Mouse (Mus musculus): ENCODE results near the gene Vwa7. TPM values are rescaled to one million over a fixed set of nuclear protein-coding genes. Genes with fewer than 3 reads are reported as not detected.
A peak's percentile ranks its signal among the peaks of the same experiment; 100 is the strongest.

The Vwa7 gene
- polyA plus RNA-seq, 1 experiment, result 0.07 TPM

DNA sequence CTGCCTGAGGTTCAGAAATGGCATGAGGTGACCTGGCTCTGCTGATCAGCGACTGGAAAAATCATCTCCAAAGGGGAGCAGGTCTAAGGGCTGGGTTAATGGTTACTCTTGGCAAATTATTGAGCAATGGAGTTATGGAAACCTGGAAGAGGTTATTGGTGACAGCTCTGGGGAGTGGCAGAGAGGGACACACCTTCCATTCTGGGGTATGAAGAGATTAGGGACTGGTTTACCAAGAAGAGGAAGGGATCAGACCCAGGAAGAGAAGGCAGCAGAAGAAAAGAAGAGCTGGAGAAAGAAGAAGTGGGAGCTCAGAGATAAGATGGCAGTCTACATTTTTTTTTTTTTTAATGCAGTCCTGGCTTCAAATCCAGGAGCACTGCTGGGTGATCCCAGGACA lies 31.3 kb downstream of the Vwa7 start:
- Histone ChIP-seq H3K79me3 (ENCODE audit: low read depth) (peaks cover 20% of the 10 kb centered on the region), H3ac (ENCODE audit: control insufficient read depth, insufficient read length, low read depth) (no peak overlapping the region), H3K27me3 (ENCODE audit: control insufficient read depth, insufficient read depth, insufficient read length) (no peaks in the 10 kb centered on the region), H3K79me2 (ENCODE audit: control insufficient read depth, insufficient read depth) (peaks cover 39% of the 10 kb centered on the region), H3K4me3 (ENCODE audit: insufficient read depth, poor library complexity, severe bottlenecking) (no peak overlapping the region), H3K36me3 (ENCODE audit: control insufficient read depth, insufficient read depth) (peaks cover 7% of the 10 kb centered on the region)
- TF ChIP-seq MYOD1 (IDR thresholded peaks at IDR 0.05; ENCODE audit: control insufficient read depth, insufficient read length, low read depth) (no peak), CEBPB (IDR thresholded peaks at IDR 0.05; ENCODE audit: low read depth) (peak; percentile 14)

DNA sequence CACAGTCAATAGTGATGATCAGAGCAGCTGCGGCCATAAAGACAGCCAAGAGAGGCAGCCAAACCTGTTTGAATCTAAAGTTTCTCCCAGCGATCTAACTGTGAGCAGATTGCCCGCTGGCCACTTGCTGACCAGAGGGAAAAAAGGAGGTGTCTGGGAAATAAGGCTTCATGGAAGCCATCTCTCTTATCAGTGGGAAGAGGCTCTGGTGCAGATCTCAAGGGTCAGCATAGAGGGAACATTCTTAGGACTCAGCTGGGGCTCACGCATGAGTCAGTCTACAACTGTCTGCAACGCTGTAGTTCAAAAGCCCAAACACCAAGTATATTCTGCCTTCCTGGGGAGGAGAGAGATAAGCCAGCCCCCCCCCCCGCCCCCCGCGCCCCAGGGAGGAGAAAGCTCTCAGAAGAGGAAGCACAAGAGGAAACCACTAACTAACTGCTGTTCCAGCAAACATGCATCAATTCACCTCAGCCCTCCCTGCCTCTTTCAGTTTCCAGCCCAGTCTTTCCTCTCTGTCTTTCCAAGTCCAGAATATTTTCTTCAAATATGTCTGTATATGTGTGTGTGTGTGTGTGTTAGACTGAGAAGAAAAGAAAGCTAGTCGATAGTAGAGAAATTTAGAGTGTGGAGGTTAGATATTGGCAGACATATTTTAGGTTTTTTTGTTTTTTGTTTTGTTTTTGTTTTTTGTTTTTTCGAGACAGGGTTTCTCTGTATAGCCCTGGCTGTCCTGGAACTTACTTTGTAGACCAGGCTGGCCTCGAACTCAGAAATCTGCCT lies 32.0 kb downstream of the Vwa7 start:
- TF ChIP-seq FOSL1 (IDR thresholded peaks at IDR 0.05; ENCODE audit: insufficient read depth, low read length, poor library complexity, severe bottlenecking), result no peak
- TF ChIP-seq CTCF (IDR thresholded peaks at IDR 0.05; ENCODE audit: control insufficient read depth, insufficient read depth, insufficient read length), result no peak
- no peak for TF ChIP-seq CEBPB (IDR thresholded peaks at IDR 0.05; ENCODE audit: low read depth)
- TF ChIP-seq USF1 (IDR thresholded peaks at IDR 0.05; ENCODE audit: low read depth), result no peak
- Histone ChIP-seq H3K27me3 (ENCODE audit: control insufficient read depth, insufficient read depth, insufficient read length) (no peaks in the 10 kb centered on the region), H3K79me2 (ENCODE audit: control insufficient read depth, insufficient read depth) (peaks cover 46% of the 10 kb centered on the region)

DNA sequence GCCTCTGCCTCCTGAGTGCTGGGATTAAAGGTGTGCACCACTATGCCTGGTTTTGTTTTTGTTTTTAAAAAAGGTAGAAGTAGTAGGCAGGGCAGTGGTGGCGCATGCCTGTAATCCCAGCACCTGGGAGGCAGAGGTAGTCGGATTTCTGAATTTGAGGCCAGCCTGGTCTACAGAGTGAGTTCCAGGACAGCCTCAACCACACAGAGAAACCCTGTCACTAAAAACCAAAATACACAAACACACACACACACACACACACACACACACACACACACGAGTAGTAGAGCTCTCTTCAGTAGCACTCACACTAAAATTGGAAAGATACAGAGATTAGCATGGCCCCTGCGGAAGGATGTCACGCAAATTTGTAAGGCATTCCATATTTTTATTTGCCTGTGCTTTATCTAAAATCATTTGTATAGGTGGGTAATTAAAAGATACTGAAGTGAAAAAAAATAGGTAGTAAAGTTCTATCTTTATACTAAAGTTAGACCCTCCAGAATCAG lies 32.6 kb downstream of the Vwa7 start:
- Histone ChIP-seq H3K27me3 (ENCODE audit: control insufficient read depth, insufficient read depth, insufficient read length) (no peaks in the 10 kb centered on the region), H3K79me2 (ENCODE audit: control insufficient read depth, insufficient read depth) (peaks cover 52% of the 10 kb centered on the region), H3K36me3 (ENCODE audit: control insufficient read depth, insufficient read depth) (peaks cover 20% of the 10 kb centered on the region), H3K79me3 (ENCODE audit: low read depth) (peaks cover 30% of the 10 kb centered on the region), H3K4me3 (ENCODE audit: insufficient read depth, poor library complexity, severe bottlenecking) (no peak overlapping the region), H3ac (ENCODE audit: control insufficient read depth, insufficient read length, low read depth) (no peak overlapping the region)
- TF ChIP-seq MYOD1 (IDR thresholded peaks at IDR 0.05; ENCODE audit: control insufficient read depth, insufficient read length, low read depth), result no peak
- TF ChIP-seq MAX (IDR thresholded peaks at IDR 0.05), result no peak
- TF ChIP-seq CEBPB (IDR thresholded peaks at IDR 0.05; ENCODE audit: low read depth), result no peak
- no peak for TF ChIP-seq MYOG (IDR thresholded peaks at IDR 0.05; ENCODE audit: control insufficient read depth, extremely low read depth, insufficient read length)
- no peak for TF ChIP-seq CTCF (IDR thresholded peaks at IDR 0.05; ENCODE audit: control insufficient read depth, insufficient read depth, insufficient read length)
- no peak for TF ChIP-seq FOSL1 (IDR thresholded peaks at IDR 0.05; ENCODE audit: insufficient read depth, low read length, poor library complexity, severe bottlenecking)
- TF ChIP-seq USF1 (IDR thresholded peaks at IDR 0.05; ENCODE audit: low read depth), result no peak

More for the DNA sequence above, 32.0 kb downstream of the Vwa7 start:
- Histone ChIP-seq H3K36me3 (ENCODE audit: control insufficient read depth, insufficient read depth) (peaks cover 14% of the 10 kb centered on the region), H3ac (ENCODE audit: control insufficient read depth, insufficient read length, low read depth) (peak overlapping the region; percentile 9), H3K79me3 (ENCODE audit: low read depth) (peaks cover 25% of the 10 kb centered on the region), H3K4me3 (ENCODE audit: insufficient read depth, poor library complexity, severe bottlenecking) (no peak overlapping the region)

- H3K4me3 ChIP-seq (ENCODE audit: insufficient read depth, poor library complexity, severe bottlenecking), result peak within 1 kb of the TSS; percentile 82
- H3K79me2 ChIP-seq (ENCODE audit: control insufficient read depth, insufficient read depth), result peaks cover 58% of the 10 kb centered on the region
- TF ChIP-seq MAX (IDR thresholded peaks at IDR 0.05) (no peak), FOSL1 (IDR thresholded peaks at IDR 0.05; ENCODE audit: insufficient read depth, low read length, poor library complexity, severe bottlenecking) (no peak), MYOG (IDR thresholded peaks at IDR 0.05; ENCODE audit: control insufficient read depth, extremely low read depth, insufficient read length) (no peak), CEBPB (IDR thresholded peaks at IDR 0.05; ENCODE audit: low read depth) (no peak), MYOD1 (IDR thresholded peaks at IDR 0.05; ENCODE audit: control insufficient read depth, insufficient read length, low read depth) (no peak), CTCF (IDR thresholded peaks at IDR 0.05; ENCODE audit: control insufficient read depth, insufficient read depth, insufficient read length) (no peak), USF1 (IDR thresholded peaks at IDR 0.05; ENCODE audit: low read depth) (no peak)
- peaks cover 26% of the 10 kb centered on the region for H3K36me3 ChIP-seq (ENCODE audit: control insufficient read depth, insufficient read depth)
- peaks cover 34% of the 10 kb centered on the region for H3K79me3 ChIP-seq (ENCODE audit: low read depth)
- peak within 1 kb of the TSS; percentile 85 for H3ac ChIP-seq (ENCODE audit: control insufficient read depth, insufficient read length, low read depth)
- no peaks in the 10 kb centered on the region for H3K27me3 ChIP-seq (ENCODE audit: control insufficient read depth, insufficient read depth, insufficient read length)
Observed at GRCm38 (mm10) chr17:35049561-35050016, 33.2 kb downstream of the Vwa7 start, which contains the start of gene Clic1. Clic1 (plus strand) TSS chr17:35049966.

- peak overlapping the region; percentile 85 for H3ac ChIP-seq (ENCODE audit: control insufficient read depth, insufficient read length, low read depth)
- H3K36me3 ChIP-seq (ENCODE audit: control insufficient read depth, insufficient read depth), result peaks cover 32% of the 10 kb centered on the region
- peak overlapping the region; percentile 82 for H3K4me3 ChIP-seq (ENCODE audit: insufficient read depth, poor library complexity, severe bottlenecking)
- no peaks in the 10 kb centered on the region for H3K27me3 ChIP-seq (ENCODE audit: control insufficient read depth, insufficient read depth, insufficient read length)
- peaks cover 64% of the 10 kb centered on the region for H3K79me2 ChIP-seq (ENCODE audit: control insufficient read depth, insufficient read depth)
- peaks cover 39% of the 10 kb centered on the region for H3K79me3 ChIP-seq (ENCODE audit: low read depth)
- TF ChIP-seq MYOG (IDR thresholded peaks at IDR 0.05; ENCODE audit: control insufficient read depth, extremely low read depth, insufficient read length) (no peak), CEBPB (IDR thresholded peaks at IDR 0.05; ENCODE audit: low read depth) (no peak), MAX (IDR thresholded peaks at IDR 0.05) (no peak), MYOD1 (IDR thresholded peaks at IDR 0.05; ENCODE audit: control insufficient read depth, insufficient read length, low read depth) (no peak), CTCF (IDR thresholded peaks at IDR 0.05; ENCODE audit: control insufficient read depth, insufficient read depth, insufficient read length) (no peak), FOSL1 (IDR thresholded peaks at IDR 0.05; ENCODE audit: insufficient read depth, low read length, poor library complexity, severe bottlenecking) (no peak), USF1 (IDR thresholded peaks at IDR 0.05; ENCODE audit: low read depth) (no peak)
Observed at GRCm38 (mm10) chr17:35050126-35050750, 33.9 kb downstream of the Vwa7 start.

Data from C2C12 (cell line).